Mouse (Mus musculus) cerebellum, adult 11-12 months (tissue): ENCODE measurements at regions not wholly inside any gene's neighbourhood (a gene's known extent, or its start where the extent isn't known, plus 50 kb on each side); places are given as distances from the start of the nearest gene placed in this dataset.

Source experiments
- DNase-seq: peaks from one replicate; pipeline ENCODE4 v3.0.0; 2022

DNA sequence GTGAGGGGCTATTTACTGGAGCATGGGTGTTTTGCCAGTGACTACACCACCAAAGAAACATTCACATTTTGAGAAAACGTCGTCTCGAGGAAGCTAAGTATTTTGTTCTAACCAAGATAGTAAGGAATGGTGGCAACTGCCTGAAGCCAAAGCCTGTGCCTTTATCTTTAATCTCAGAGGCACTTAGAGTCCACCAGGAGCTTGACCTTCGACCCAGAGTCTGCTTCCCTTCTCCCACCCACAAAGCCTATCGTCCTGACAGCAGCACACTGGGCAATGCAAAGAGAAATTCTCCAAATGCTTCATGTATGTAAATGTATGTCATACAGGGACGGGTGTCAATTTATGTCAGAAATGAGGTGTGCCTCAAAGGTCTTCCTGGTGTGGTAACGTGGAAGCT lies 437.2 kb upstream of the Mgmt start:
- DNase-seq: no peak

DNA sequence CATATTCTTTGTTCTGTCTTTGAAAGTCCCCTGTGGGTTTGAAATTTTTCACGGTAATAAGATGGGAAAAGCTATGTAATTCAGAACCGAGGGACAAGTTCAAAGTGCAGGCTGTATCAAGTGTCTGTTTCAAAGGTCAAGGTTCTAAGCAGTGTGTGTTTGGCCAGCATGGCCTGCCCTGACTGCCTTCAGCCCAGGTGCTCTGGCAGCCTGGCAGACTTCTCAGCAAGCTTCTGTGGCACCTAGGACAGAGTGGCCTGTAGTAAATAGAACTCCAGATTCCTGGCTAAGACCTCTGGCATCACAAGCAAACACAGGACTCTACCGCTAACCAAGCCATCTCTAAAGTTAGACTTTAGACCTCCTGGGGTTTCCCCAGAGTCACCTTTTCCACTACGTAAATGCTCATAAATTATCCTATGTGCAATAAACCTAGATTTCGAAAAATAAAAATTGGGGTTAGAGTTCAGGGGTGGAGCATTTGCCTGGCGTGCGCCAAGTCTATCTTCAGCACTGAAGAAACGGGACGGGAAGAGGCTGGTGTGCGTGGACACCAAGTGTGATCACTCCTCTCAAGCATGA lies 436.5 kb upstream of the Mgmt start:
- no peak for DNase-seq

- no peak for DNase-seq
These were observed 417.3 kb upstream of the Mgmt start for GRCm38 (mm10) chr7:136477135-136477534.

DNA sequence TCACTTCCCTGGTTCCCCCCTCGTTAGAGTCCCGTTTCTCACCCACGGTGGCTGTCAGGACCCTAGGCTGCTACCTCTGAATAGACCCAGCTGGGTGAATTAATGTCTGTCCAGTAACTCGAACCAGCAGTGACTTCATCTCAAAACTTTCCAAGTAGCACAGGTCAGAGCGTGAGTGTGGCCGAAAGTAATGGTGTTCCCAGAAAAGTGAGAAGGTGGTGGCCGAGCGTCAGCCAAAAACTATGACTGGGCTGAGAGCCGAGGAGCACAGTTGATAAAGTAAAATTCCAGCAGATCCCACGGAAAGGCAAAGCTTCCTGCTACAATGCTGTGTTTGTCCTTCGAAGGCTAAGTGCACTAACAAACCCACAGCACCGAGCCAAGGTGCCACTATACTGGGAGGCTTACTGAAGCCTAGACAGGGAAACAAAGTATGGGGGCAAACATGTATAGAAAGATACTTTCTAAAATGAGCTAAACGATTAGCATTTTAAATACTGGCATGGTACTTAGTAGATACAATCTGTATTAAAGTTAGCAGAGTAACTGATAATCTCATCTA lies 413.7 kb upstream of the Mgmt start:
- no peak for DNase-seq

- no peak for DNase-seq
These were observed 411.2 kb upstream of the Mgmt start for GRCm38 (mm10) chr7:136483237-136483636.

DNA sequence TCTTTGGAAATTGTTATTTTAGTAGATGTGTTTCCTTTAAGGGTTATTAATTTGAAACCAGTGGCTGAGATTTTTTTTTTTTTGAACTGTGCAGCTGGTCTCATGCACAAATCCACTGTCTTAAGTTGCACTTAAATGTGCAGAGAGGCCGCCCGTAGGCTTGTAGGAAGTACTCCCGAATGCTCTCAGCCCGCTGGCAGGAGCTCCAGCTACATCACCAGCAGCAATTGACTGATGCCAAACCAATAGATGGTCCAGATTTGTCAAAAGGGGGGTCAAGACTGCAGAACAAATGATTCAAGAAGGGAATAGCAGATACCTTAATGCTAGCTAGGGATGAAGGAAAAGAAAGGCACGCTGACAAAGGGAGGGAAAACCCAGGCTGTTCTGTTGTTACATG lies 406.9 kb upstream of the Mgmt start:
- DNase-seq: no peak

- DNase-seq: no peak
These were observed 399.6 kb upstream of the Mgmt start for GRCm38 (mm10) chr7:136494862-136495261.

GRCm38 (mm10) chr7:136496335-136497242 lies 397.8 kb upstream of the Mgmt start:
- no peak for DNase-seq

DNA sequence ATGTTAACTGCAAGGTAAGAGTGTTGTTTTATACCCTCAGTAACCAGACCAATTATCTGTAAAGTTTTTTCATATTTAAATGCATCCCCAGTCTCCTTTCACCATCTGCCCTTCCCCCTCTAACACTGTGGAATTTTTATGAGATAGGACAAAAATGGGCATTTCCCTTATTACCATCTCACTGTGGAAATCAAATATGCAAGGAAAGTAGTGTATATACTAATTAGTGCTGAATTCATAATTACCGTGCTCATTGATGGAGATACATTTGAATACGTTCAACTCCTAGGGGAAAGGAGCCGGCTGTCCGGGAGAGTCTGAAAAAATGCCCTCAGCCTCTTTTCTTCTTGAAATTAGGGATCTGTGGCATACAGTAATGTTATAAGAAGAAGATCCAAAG lies 394.4 kb upstream of the Mgmt start:
- DNase-seq: no peak

DNA sequence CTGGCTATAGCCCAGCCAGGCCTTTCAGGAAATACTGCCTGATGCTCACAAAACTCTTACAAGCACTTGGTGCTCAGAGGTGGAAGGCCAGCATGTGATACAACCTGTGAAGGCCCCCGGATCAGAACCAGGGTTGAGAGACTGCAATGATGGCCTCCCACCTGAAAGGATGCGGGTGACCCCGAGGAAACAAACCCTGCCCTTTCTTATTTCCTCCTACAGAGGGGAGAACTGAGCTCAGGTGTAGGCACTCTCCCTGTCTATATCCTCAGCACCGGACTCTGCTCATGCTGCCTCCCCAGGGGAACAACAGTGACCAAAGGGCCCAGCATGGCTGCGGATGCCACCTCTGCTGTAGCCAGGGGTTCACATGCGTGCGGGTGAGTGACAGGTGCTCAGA lies 393.3 kb upstream of the Mgmt start:
- DNase-seq: no peak

DNA sequence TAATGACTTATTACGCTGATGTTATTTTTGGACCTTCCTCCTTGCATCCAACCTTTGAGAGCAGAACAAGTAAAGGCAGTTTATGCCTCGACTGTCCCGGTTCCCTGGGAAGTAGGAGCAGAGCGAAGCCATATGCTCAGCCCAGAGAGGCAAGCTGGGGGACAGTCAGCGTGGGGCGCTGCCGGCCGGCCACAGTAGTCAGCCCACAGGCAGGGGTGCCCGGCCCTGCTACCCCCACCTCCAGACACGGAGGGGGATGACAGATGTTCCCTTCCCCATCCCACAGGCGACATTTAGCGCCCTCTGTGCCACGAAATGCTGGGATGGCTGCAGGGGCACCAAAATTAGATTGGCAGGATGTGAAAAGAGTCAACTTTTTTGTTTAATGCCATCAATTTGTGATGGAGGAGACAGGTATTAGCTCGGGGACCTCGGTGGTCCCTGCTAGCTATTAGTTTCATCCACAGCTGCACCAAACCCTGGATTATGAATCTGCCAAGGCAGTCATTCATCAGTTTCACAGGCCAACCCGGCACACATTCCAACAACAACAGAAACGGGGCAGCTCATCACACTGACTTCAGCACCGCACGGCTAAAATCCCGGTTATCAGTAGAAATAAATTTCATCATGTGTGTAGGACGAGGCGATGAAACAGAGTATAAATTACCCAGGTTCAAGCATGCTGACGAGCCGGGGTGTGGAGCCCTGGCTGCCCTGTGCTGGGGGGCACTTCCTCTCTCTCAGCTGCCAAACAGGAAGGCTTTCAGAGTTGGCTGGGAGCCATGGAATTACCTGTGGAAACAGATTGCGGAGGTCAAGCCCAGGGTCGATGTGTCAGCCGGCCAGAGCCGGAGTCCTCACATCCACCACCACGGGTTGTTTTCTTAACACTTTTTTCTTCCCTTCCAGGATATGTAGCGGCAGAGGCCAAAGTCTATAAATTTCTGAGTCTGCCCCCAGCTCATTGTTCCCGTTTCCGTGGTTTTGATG lies 392.3 kb upstream of the Mgmt start:
- DNase-seq: no peak

- no peak for DNase-seq
These were observed 383.0 kb upstream of the Mgmt start for GRCm38 (mm10) chr7:136511389-136511788.

GRCm38 (mm10) chr7:136515376-136515775 lies 379.0 kb upstream of the Mgmt start:
- no peak for DNase-seq

DNA sequence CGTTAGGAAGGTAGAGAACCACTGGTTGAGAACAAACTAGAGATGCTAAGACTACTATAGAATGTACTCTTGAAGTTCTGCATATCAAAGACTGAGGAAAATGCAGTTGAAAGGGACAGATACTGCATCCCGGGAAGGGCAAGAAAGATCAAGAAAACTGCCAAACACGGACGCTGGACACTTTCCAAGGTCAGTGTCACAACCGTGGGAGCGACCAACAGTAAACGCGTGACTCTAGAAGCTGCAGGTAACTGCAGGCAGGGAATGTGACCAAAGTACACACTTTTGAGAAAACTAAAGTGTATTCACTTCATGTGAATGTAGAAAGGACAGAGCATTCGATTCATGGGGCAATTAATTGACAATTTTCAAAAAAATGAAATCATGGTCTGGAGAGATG lies 368.6 kb upstream of the Mgmt start:
- DNase-seq: no peak

GRCm38 (mm10) chr7:136530006-136530785 lies 364.2 kb upstream of the Mgmt start:
- no peak for DNase-seq

DNA sequence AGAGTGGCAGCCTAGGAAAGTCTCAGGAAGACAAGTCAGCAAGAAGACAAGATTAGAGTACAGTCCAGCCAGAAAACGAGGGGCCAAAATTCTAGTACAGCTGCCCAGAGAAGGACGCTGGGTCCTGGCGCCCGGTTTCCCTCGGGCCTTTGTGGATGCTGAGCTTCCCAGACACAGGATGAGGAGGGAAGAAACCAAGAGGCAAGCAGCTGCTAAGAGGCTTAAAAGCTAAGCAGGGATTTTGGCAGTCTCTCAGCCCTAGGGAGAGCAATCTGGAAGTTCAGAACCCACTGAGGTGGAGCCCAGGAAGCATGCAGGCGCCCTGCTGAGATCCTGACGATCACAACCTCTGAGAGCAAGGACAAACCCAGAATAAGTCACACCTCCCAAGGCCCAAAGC lies 363.1 kb upstream of the Mgmt start:
- no peak for DNase-seq

DNA sequence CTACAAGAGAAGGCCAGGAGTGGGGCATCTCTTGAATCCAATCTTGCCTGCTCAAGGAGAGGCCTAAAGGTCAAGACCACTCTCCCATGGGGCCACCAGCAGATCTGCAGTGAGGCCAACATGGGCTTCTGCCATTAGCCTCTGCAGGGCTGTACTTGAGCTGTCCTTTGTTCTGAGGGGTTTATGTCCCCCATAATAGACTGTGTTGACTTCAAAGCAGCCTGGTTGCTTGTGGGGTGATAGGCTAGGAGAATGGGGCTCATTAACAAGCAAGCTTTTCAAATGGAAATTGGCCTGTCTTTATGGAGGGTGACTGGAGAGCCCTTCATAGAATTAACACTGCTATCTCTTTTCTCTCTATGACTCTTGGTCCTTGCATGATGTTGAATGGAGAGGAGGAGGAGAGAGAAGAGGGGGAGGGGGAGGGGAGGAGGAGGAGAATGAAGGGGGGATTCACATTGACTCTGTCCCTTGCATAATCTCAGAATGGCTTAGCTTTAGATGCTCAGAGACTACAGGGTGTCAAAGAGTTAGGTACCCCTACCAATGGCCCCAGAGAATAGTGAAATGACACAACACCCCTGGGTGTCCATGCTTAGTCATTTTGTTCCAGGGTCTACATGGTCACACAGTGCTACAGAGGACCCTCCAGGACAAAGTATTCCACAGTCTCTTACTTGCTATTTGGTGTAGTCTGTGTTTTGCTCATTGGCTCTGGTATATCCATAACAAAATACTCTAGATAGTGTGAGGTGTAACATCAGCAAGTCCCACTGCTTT lies 352.3 kb upstream of the Mgmt start:
- DNase-seq: no peak

- no peak for DNase-seq
These were observed 351.5 kb upstream of the Mgmt start for GRCm38 (mm10) chr7:136542896-136543295.

DNA sequence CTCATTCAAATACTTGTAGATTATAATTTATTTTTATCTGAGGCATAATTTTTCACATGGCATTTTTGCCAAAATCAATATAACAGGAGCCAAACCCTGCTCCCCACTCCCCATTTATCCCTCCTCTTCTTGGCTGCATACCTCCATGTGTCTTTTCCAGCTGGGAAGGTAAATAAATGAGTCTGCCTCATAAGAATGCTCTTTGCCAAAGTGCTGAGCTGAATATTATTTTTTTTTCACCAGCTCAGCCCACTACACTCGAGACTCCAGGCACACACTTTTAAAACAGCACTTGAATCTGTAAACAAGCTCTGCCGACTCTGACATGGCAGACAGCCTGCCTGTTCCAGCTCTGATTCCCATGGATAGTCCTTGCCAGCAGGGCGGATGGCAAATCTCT lies 346.6 kb upstream of the Mgmt start:
- DNase-seq: no peak

DNA sequence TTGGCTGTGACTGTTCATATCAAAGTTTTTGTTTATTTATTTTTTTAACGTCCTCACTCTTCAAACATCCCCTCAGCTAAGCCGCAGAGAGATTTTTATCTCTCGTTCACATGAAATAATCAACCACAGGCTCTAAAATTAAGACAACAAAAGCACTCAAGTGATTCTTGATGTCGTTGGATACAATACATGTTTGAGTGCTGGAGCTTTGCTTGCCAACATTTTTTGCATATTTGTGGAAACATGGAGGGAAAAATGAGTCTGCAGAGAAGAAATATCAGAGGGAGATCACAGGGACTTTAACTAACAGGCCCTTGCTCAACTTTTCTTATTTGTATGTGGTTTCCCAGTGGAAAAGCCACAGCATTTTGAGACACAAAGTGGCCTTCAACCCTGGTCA lies 338.0 kb upstream of the Mgmt start:
- DNase-seq: no peak

GRCm38 (mm10) chr7:136559536-136559935 lies 334.9 kb upstream of the Mgmt start:
- no peak for DNase-seq
